Mouse (Mus musculus): ENCODE data around the gene Angptl1.

DNA sequence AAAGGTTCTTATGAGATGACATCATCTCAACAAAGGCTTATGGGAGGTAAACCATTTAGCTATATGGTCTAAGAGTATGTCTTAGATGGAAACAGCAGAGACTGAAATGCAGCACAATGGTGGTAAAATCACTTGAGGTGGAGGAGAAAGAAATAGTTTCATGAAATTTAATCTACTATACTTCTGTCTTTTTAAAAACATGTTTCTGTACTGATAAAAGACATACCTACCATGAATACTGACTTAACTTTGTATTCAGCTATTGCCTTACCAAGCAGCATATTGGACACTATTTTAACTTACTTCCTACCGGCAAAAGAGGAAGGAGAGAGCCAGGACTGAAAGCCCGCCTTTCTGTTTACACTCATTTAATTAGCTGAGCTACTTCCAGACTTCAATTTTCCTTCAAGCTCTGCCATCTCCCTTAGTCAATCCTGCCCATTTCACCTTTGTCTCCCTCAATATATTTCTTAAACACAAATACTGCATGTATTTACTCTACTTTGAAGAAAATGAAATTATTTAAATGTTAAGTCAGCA lies 21.4 kb downstream of the Angptl1 start:
- TF ChIP-seq EP300 (IDR thresholded peaks at IDR 0.05; ENCODE audit: low read depth) (no peak), CTCF (IDR thresholded peaks at IDR 0.05; ENCODE audit: low read depth) (no peak)

Measured in liver, embryonic 14.5 days (tissue).